Mouse (Mus musculus): ENCODE measurements around the gene Rgs1. TPM values are rescaled to one million over a fixed set of nuclear protein-coding genes. Genes with fewer than 3 reads are reported as not detected.

Rgs1 gene
- total RNA-seq (2014; rRNA removed; ENCODE audit: low replicate concordance): 1.5 and 2.3 TPM in 2 replicates
- polyA plus RNA-seq (2015; fragmentation: Nextera tagmentation; extraction: Ambion mirVana): 0.29 and 0.40 TPM in 2 replicates

DNA sequence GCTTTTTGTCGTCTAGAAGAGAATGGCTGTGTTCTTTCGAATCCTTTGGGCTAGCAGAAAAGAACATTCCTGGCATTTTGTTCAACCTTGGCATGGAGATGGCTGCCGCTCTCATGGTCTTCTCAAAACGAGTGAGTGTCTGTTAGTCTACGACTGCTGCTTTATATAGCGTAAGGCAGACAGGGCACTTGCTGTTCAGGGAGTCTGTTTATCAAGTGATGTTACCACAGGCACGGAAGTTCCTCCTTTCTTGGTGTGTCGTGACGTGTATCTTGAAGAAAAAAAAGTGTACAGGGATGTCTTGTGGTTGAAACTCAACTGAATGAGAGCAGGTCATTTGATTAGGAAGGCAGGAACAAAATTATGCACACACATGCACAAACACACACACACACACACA lies at the start of gene Rgs1:
Rgs1 (minus strand) TSS at position 320 of the 400 bp plus-strand sequence.
- DNase-seq (ENCODE audit: low spot score) (no peak), ATAC-seq (ENCODE audit: insufficient read depth, low read depth) (no peak)
- H3K9me3 ChIP-seq (replicated peaks; ENCODE audit: control insufficient read depth, low read length): no peaks in the 10 kb centered on the region
- H3K27me3 ChIP-seq (ENCODE audit: control insufficient read depth, insufficient read depth, low read length): no peaks in the 10 kb centered on the region
- H3K9ac ChIP-seq (replicated peaks; ENCODE audit: low read depth, low read length): no peak within 1 kb of the TSS
- 64% methylated on average over 9 of the region's 9 CpGs for WGBS
- H3K4me1 ChIP-seq (ENCODE audit: control insufficient read depth, insufficient read depth): no peaks in the 10 kb centered on the region
- no peak within 1 kb of the TSS for H3K27ac ChIP-seq (ENCODE audit: low read depth)
- no peak within 1 kb of the TSS for H3K4me3 ChIP-seq (ENCODE audit: low read depth, low read length)
- H3K36me3 ChIP-seq (replicated peaks; ENCODE audit: control insufficient read depth, insufficient read depth, low read length): no peaks in the 10 kb centered on the region
- H3K4me2 ChIP-seq (ENCODE audit: low read depth, low read length): no peak within 1 kb of the TSS
- TF ChIP-seq CTCF (IDR thresholded peaks at IDR 0.05; ENCODE audit: low read depth): no peak
- TF ChIP-seq EP300 (IDR thresholded peaks at IDR 0.05; ENCODE audit: low read depth): no peak

DNA sequence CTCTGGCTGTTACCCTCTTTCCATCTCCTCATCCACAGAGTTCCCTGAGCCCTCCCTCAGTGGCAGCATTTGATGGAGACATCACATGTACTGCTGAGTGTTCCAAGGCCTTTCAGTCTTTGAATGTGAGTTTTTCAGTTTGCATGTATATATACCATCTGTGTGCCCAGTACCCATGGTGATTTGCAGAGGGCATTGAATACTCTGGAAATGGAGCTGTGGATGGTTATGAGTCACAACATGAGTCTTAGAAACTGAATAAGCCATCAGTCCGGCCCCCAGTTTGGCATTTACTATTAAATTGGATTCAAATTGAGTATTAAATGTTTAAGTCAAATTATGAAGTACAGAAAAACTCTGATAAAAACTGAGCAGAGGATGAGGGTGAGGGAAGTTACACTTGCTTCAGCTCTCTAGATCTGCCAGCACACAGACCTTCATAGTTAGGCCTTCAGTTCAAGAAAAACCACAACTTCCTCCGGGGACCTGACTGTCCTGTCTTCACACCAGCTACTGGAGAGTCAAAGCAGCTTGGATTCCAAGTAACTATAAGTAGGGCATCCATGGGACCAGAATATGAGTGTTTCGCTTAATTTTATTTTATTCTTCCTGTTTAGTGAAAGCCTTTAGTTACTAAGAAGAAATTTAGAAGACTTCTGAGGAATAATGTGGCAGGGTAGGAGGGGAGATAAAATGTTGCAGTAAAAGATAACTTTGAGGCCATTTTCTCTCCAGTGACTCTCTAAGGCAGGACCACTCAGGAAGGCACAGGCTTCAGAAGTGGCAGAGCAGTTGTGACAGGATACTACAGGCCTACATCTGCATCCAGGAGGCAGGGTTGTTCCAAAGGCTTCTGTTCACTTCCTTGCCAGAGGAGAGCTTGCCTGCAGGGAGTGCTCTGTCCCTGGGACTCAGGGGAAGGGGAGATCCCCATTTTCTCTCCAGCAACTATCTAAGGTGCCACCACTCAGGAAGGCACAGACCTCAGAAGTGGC lies 34.3 kb upstream of the Rgs1 start:
- Histone ChIP-seq H3K27ac (ENCODE audit: low read depth) (no peak overlapping the region), H3K4me3 (ENCODE audit: low read depth, low read length) (no peak overlapping the region), H3K4me1 (ENCODE audit: control insufficient read depth, insufficient read depth) (no peaks in the 10 kb centered on the region), H3K9me3 (replicated peaks; ENCODE audit: control insufficient read depth, low read length) (no peaks in the 10 kb centered on the region), H3K36me3 (replicated peaks; ENCODE audit: control insufficient read depth, insufficient read depth, low read length) (no peaks in the 10 kb centered on the region), H3K4me2 (ENCODE audit: low read depth, low read length) (no peak overlapping the region), H3K27me3 (ENCODE audit: control insufficient read depth, insufficient read depth, low read length) (no peaks in the 10 kb centered on the region), H3K9ac (replicated peaks; ENCODE audit: low read depth, low read length) (no peak overlapping the region)
- no peak for TF ChIP-seq CTCF (IDR thresholded peaks at IDR 0.05; ENCODE audit: low read depth)
- no peak for TF ChIP-seq EP300 (IDR thresholded peaks at IDR 0.05; ENCODE audit: low read depth)
- no peak for ATAC-seq (ENCODE audit: insufficient read depth, low read depth)
- no peak for DNase-seq (ENCODE audit: low spot score)
- WGBS: 70% methylated on average over 3 of the region's 3 CpGs

DNA sequence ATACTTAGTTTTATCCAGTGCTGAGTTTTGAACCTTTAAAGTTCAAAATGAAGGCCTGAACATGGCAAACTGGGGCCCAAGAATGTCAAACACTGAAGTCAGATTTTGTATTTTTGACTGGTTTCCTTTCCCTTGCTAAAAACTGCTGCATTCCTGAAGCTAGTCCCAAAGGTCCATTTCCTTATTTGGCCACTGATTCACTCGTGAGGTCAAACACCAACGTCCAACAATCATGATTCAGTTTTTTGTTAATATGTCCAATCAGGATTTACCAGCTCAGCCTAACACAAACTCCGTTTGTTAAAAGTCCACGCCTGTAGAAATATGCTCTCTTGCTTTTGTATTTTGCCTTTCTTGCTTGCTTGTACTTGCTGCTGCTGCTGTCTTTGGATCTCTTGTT lies 31.0 kb upstream of the Rgs1 start:
- no peak overlapping the region for H3K4me2 ChIP-seq (ENCODE audit: low read depth, low read length)
- WGBS: 65% methylated on average over 4 of the region's 4 CpGs
- no peaks in the 10 kb centered on the region for H3K36me3 ChIP-seq (replicated peaks; ENCODE audit: control insufficient read depth, insufficient read depth, low read length)
- TF ChIP-seq EP300 (IDR thresholded peaks at IDR 0.05; ENCODE audit: low read depth) (no peak), CTCF (IDR thresholded peaks at IDR 0.05; ENCODE audit: low read depth) (no peak)
- 0 out of 2 replicates have a peak, but pooled peaks cover 4% of the 10 kb centered on the region for H3K9me3 ChIP-seq (replicated peaks; ENCODE audit: control insufficient read depth, low read length)
- no peak overlapping the region for H3K27ac ChIP-seq (ENCODE audit: low read depth)
- H3K4me1 ChIP-seq (ENCODE audit: control insufficient read depth, insufficient read depth): no peaks in the 10 kb centered on the region
- DNase-seq (ENCODE audit: low spot score): no peak
- ATAC-seq (ENCODE audit: insufficient read depth, low read depth): no peak
- no peak overlapping the region for H3K9ac ChIP-seq (replicated peaks; ENCODE audit: low read depth, low read length)
- H3K4me3 ChIP-seq (ENCODE audit: low read depth, low read length): no peak overlapping the region
- H3K27me3 ChIP-seq (ENCODE audit: control insufficient read depth, insufficient read depth, low read length): no peaks in the 10 kb centered on the region

DNA sequence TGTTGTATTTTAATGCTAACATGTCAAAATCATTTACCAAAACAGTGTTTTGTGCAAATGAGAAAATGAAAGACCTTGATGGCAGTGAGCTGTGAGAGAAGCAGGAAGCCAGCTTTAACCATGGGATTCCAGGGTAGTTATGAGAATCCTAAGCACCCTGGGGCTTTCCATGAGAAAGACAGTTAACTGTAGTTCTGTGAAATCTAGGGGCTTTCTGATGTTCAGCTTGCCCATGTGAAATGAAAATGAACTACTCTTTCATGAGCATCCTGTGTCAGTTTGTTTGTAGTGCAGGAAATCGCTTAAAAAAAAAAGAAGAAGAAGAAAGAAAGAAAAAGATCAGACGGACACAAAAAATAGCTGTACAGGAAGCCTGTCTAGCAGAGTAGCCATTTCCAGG lies 23.9 kb upstream of the Rgs1 start:
- TF ChIP-seq CTCF (IDR thresholded peaks at IDR 0.05; ENCODE audit: low read depth): no peak
- no peak for TF ChIP-seq EP300 (IDR thresholded peaks at IDR 0.05; ENCODE audit: low read depth)
- no peak for ATAC-seq (ENCODE audit: insufficient read depth, low read depth)
- no peaks in the 10 kb centered on the region for H3K4me1 ChIP-seq (ENCODE audit: control insufficient read depth, insufficient read depth)
- no peak overlapping the region for H3K27ac ChIP-seq (ENCODE audit: low read depth)
- H3K27me3 ChIP-seq (ENCODE audit: control insufficient read depth, insufficient read depth, low read length): no peaks in the 10 kb centered on the region
- no peak overlapping the region for H3K9ac ChIP-seq (replicated peaks; ENCODE audit: low read depth, low read length)
- H3K36me3 ChIP-seq (replicated peaks; ENCODE audit: control insufficient read depth, insufficient read depth, low read length): no peaks in the 10 kb centered on the region
- 0 out of 2 replicates have a peak, but pooled peaks cover 4% of the 10 kb centered on the region for H3K9me3 ChIP-seq (replicated peaks; ENCODE audit: control insufficient read depth, low read length)
- WGBS: 54% methylated on average over 2 of the region's 2 CpGs
- no peak for DNase-seq (ENCODE audit: low spot score)
- no peak overlapping the region for H3K4me3 ChIP-seq (ENCODE audit: low read depth, low read length)
- H3K4me2 ChIP-seq (ENCODE audit: low read depth, low read length): no peak overlapping the region

DNA sequence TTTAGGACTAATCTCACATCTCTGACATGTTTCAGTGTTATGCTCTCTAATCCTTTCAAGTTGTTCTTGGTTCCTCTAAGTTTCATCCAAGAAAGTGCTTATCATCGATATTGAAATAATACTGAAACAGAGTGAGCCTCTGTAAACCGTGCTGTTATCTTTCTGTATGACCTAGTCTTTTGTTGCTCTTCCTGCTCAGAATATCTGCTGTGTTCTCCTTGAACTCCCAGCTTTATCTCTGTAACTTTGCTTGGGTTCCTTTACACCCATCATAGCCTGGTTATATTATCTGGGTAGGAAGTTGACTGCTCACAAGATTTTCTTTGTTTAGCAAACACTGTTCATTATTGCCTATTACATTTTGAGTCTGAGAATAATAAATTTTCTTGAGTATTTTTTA lies 20.1 kb upstream of the Rgs1 start:
- Histone ChIP-seq H3K27ac (ENCODE audit: low read depth) (no peak overlapping the region), H3K27me3 (ENCODE audit: control insufficient read depth, insufficient read depth, low read length) (no peaks in the 10 kb centered on the region), H3K9me3 (replicated peaks; ENCODE audit: control insufficient read depth, low read length) (no peaks in the 10 kb centered on the region), H3K4me2 (ENCODE audit: low read depth, low read length) (no peak overlapping the region), H3K4me3 (ENCODE audit: low read depth, low read length) (no peak overlapping the region), H3K4me1 (ENCODE audit: control insufficient read depth, insufficient read depth) (no peaks in the 10 kb centered on the region), H3K36me3 (replicated peaks; ENCODE audit: control insufficient read depth, insufficient read depth, low read length) (no peaks in the 10 kb centered on the region), H3K9ac (replicated peaks; ENCODE audit: low read depth, low read length) (no peak overlapping the region)
- ATAC-seq (ENCODE audit: insufficient read depth, low read depth): no peak
- no peak for DNase-seq (ENCODE audit: low spot score)
- TF ChIP-seq CTCF (IDR thresholded peaks at IDR 0.05; ENCODE audit: low read depth) (no peak), EP300 (IDR thresholded peaks at IDR 0.05; ENCODE audit: low read depth) (no peak)
- WGBS: 46% methylated on average over 2 of the region's 2 CpGs

Measured in heart, postnatal 0 days (tissue).